21 mouse cellular contexts compared by ENCODE assay signal in genomic region chr11:50345486-50345885, GRCm38 (mm10). TPM values are rescaled to one million over a fixed set of nuclear protein-coding genes. Genes with fewer than 3 reads are reported as not detected.
"Had no signal": no experiment of that assay in that cellular context is flagged by ENCODE, and none has a peak within 500 bp of the region (broad histone marks: within the 10 kb centered on the region; RNA-seq: fewer than 3 reads in every experiment).

No protein-coding gene starts in this region.

- H3K9ac ChIP-seq: liver, postnatal 0 days; lung, embryonic 15.5 days; midbrain, embryonic 13.5 days; midbrain, embryonic 15.5 days; neural tube, embryonic 12.5 days; stomach, embryonic 15.5 days had no signal

- H3K4me3 ChIP-seq: lung, embryonic 15.5 days; megakaryocyte, embryonic 14.5 days; midbrain, embryonic 13.5 days; midbrain, embryonic 15.5 days; neural tube, embryonic 12.5 days; stomach, embryonic 15.5 days had no signal

- ATAC-seq: liver, postnatal 0 days; lung, postnatal 0 days; midbrain, embryonic 13.5 days; midbrain, embryonic 15.5 days had no signal

- H3K9me3 ChIP-seq: lung, embryonic 15.5 days; megakaryocyte, embryonic 14.5 days; midbrain, embryonic 13.5 days; midbrain, embryonic 15.5 days; neural tube, embryonic 12.5 days; stomach, embryonic 15.5 days had no signal

- H3K4me2 ChIP-seq: lung, embryonic 15.5 days; midbrain, embryonic 11.5 days; midbrain, embryonic 13.5 days; midbrain, embryonic 15.5 days; neural tube, embryonic 12.5 days; stomach, embryonic 15.5 days had no signal

- H3K27ac ChIP-seq: lung, embryonic 15.5 days; macrophage; midbrain, embryonic 13.5 days; midbrain, embryonic 15.5 days; neural tube, embryonic 12.5 days; stomach, embryonic 15.5 days; stomach, postnatal 0 days had no signal

- H3K27me3 ChIP-seq: lung, embryonic 15.5 days; megakaryocyte, embryonic 14.5 days; midbrain, embryonic 13.5 days; midbrain, embryonic 15.5 days; neural tube, embryonic 12.5 days; stomach, embryonic 15.5 days had no signal

- H3K4me1 ChIP-seq: lung, embryonic 15.5 days; midbrain, embryonic 13.5 days; midbrain, embryonic 15.5 days; neural tube, embryonic 12.5 days; stomach, embryonic 15.5 days had no signal

- DNase-seq: liver, postnatal 0 days; lung, adult 2 months; lung, postnatal 14 days; lung, postnatal 36 days; right cerebral cortex, postnatal 14 days; thymus, adult 2 months; thymus, postnatal 25 days; thymus, postnatal 4 days had no signal

- H3K36me3 ChIP-seq: lung, embryonic 15.5 days; midbrain, embryonic 13.5 days; midbrain, embryonic 15.5 days; neural tube, embryonic 12.5 days; stomach, embryonic 15.5 days had no signal

RNA-seq across cellular contexts. Expression of gene Cby3, which starts 8.8 kb away (rescaled TPM):
- total RNA-seq: monocyte, adult 5-6 weeks; neutrophil, adult 5-6 weeks had no signal
- polyA plus RNA-seq: macrophage; midbrain, embryonic 11.5 days; neural tube, embryonic 12.5 days; spleen, adult 2 months had no signal
